Comparison of ENCODE assay signal across 16 mouse cellular contexts in the genomic region with DNA sequence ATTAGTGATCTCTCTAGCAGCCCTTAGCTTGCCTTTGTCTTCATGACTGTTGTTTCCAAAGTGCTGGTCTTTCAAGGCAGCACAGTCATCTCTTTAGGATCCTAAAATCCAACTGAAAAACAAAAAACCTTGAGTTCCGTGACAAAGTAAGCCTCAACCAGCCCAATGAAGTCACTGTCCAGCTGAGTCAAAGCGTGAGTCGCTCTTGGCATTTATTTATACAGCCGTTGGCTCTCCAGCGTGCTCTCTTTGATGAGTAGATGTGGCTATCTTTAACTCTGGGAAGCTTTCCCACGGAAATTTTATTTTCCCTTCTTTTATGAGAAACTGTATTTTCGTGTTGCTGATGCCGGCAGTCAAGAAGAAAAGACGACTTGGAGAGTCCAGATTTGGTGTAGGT. TPM values are rescaled to one million over a fixed set of nuclear protein-coding genes. Genes with fewer than 3 reads are reported as not detected.
A peak's percentile ranks its signal among the peaks of the same experiment; 100 is the strongest.
DNase-seq lines count a peak whose midpoint lies in the region.
"Had no signal": no experiment of that assay in that cellular context is flagged by ENCODE, and none has a peak within 500 bp of the region (broad histone marks: within the 10 kb centered on the region; RNA-seq: fewer than 3 reads in every experiment).

No protein-coding gene starts in this region.

- DNase-seq in adrenal gland, adult (ENCODE audit: inconsistent age in 2 of 2, low spot score in 1 of 2), result peak; percentile 59 to 79
- no peak for DNase-seq in adrenal gland, postnatal 4 days (ENCODE audit: low spot score in 2 of 2)
- DNase-seq in lung, postnatal 10 days, result peak; percentile 30
- DNase-seq in lung, postnatal 14 days, result no peak
- DNase-seq in adrenal gland, postnatal 14 days, result peak; percentile 37
- DNase-seq in telencephalon, adult 2 months (ENCODE audit: low read depth, low spot score), result peak; percentile 39
- no peak for DNase-seq in kidney, adult 18-20 months
- no peak for DNase-seq in urinary bladder, postnatal 14 days (ENCODE audit: low spot score)
- DNase-seq: cerebellum, postnatal 10 days; embryo, embryonic 11 days; heart, postnatal 36 days; kidney, adult 11 months; kidney, postnatal 14 days; layer of hippocampus, adult 9-11 months; lung, postnatal 4 days; thymus, adult 2 months had no signal

RNA-seq across cellular contexts. Expression of gene Fam8a1, which starts 42.7 kb away (rescaled TPM):
- 10 to 100 TPM; 48.1 to 48.9 TPM for total RNA-seq in adrenal gland, postnatal 4 days (2021)
- total RNA-seq in adrenal gland, postnatal 14 days (2021), result 45.5 and 47.1 TPM in 2 replicates

Comparison
In these comparisons a context has a peak if more than half of its experiments do, and no peak if none do; other contexts are left out.
1. DNase-seq: peak in adrenal gland, adult (2 of 2), lung, postnatal 10 days (single experiment), adrenal gland, postnatal 14 days (single experiment) and telencephalon, adult 2 months (single experiment); none in adrenal gland, postnatal 4 days (0 of 2), lung, postnatal 14 days (single experiment), kidney, adult 18-20 months (single experiment) and urinary bladder, postnatal 14 days (single experiment).